Mouse (Mus musculus): ENCODE measurements at regions not wholly inside any gene's neighbourhood (a gene's known extent, or its start where the extent isn't known, plus 50 kb on each side); places are given as distances from the start of the nearest gene placed in this dataset.

DNA sequence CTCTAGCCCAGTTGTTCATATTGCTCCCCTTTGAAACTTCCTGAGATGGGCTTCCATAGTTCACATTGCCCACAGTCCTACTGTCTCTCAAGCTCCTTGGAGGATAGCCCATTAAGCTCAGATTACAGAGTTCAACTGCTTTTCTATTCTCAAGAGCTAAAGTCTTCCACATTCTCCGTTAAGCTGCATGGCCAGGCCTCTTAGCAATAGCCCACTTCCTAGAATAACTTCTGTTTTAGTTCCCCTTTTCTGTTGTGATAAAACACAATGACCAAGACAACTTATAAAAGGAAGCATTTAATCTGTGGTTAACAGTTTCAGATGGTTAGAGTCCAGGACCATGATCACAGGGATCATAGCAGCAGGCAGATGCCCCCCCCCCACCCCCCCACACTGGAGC is 185.5 kb downstream of the Rnf152 start:
- no peak for TF ChIP-seq POLR2A (IDR thresholded peaks at IDR 0.05; ENCODE audit: borderline replicate concordance, insufficient read depth, low read length)
- no peak for TF ChIP-seq CTCF (IDR thresholded peaks at IDR 0.05; ENCODE audit: borderline replicate concordance, insufficient read depth, low read depth, low read length)

Data from cerebellum, adult 2 months (tissue).